Mouse (Mus musculus): ENCODE results near the gene Ctnnbl1. TPM values are rescaled to one million over a fixed set of nuclear protein-coding genes. Genes with fewer than 3 reads are reported as not detected.
A peak's percentile ranks its signal among the peaks of the same experiment; 100 is the strongest.

Ctnnbl1 gene
- polyA plus RNA-seq (2014; fragmentation: Nextera tagmentation; extraction: Ambion mirVana) = 57.7 and 60.9 TPM in 2 replicates

DNA sequence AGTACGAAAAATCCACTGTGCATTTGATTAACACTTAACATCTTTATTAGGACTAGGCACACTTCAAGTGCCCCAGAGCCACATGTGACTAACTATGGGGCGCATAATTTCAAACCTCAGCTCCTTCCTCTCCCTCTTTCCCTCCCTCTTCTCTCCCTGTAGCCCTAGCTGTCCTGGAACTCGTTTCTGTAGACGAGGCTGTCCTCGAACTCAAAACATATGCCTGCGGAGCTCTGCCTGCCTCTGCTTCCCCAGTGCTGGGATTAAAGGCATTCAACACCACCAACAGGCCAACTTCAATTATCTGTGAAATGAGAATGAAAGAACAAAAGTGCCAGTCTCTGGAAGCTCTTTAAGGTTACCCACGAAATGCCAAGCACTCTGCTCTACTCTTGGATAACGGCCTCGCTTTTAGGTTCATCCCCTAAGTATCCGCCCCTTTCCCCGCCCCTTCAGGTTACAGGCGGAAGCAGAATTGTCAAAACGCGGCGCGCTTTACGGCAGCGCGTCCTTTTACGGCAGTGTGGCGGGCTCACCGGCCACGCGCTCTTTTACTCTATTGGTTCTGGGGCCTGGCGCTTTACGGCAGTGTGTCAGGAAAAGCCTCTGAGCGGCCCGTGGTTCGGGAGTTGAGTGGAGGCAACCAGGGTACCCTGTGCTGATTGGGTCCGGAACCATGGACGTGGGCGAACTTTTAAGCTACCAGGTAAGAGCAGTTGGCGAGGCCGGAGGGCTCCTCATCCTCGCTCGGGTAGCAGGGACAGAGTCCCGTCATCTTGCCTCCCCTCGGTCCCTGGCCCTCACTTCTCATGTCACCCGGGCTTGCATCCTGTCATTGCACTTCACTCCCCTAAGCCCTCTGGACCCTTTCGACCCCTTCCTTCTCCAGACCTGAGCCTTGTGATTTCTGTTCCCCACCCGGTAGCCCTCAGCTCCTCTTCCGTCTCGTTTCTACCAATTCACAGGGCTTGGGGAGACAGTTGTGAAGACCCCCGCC lies at the start of gene Ctnnbl1:
Gene Ctnnbl1 (plus strand): TSS at position 548 of the 997 bp plus-strand sequence.
- H3K9me3 ChIP-seq (ENCODE audit: low read depth, low read length) = no peaks in the 10 kb centered on the region
- H3K4me2 ChIP-seq = peak within 1 kb of the TSS; percentile 60
- H3K27ac ChIP-seq (ENCODE audit: low read depth) = no peak within 1 kb of the TSS
- TF ChIP-seq CTCF (IDR thresholded peaks at IDR 0.05; ENCODE audit: low read depth) = no peak
- ATAC-seq (ENCODE audit: insufficient read depth) (peak; percentile 97), DNase-seq (peak; percentile 100)
- no peaks in the 10 kb centered on the region for H3K36me3 ChIP-seq (ENCODE audit: insufficient read depth)
- H3K4me3 ChIP-seq (ENCODE audit: low read depth, low read length) = peak within 1 kb of the TSS; percentile 81
- no peaks in the 10 kb centered on the region for H3K4me1 ChIP-seq (ENCODE audit: insufficient read depth)
- H3K9ac ChIP-seq = peak within 1 kb of the TSS; percentile 74
- H3K27me3 ChIP-seq (ENCODE audit: insufficient read depth, low read length) = no peaks in the 10 kb centered on the region
- 11% methylated on average over 44 of the region's 44 CpGs for WGBS

DNA sequence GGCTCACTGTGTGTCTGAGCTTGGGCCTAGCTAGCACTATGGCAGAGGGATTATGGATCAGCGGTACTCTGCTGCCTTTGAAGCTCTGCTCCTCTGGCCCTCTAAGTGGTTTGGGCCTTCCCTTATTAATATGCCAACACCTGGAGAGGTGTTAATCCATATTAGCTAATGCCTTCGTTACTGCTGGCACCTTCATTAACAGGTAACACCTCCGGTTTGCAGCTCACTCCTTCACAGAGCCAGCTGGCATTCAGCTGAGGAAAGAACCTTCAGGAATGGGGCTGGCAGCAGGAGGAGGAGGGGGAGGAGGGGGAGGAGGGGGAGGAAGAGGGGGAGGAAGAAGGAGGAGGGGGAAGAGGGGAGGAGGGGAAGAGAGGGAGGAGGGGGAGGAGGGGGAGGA lies 49.7 kb upstream of the Ctnnbl1 start:
- Histone ChIP-seq H3K4me2 (no peak overlapping the region), H3K9ac (no peak overlapping the region), H3K27ac (ENCODE audit: low read depth) (no peak overlapping the region), H3K27me3 (ENCODE audit: insufficient read depth, low read length) (peaks cover 3% of the 10 kb centered on the region; the same call in 1 of the 2 replicates), H3K4me1 (ENCODE audit: insufficient read depth) (no peaks in the 10 kb centered on the region), H3K36me3 (ENCODE audit: insufficient read depth) (no peaks in the 10 kb centered on the region), H3K9me3 (ENCODE audit: low read depth, low read length) (no peaks in the 10 kb centered on the region), H3K4me3 (ENCODE audit: low read depth, low read length) (no peak overlapping the region)
- no peak for ATAC-seq (ENCODE audit: insufficient read depth)
- no peak for TF ChIP-seq CTCF (IDR thresholded peaks at IDR 0.05; ENCODE audit: low read depth)
- DNase-seq = no peak
- 28% methylated on average over 3 of the region's 3 CpGs for WGBS

DNA sequence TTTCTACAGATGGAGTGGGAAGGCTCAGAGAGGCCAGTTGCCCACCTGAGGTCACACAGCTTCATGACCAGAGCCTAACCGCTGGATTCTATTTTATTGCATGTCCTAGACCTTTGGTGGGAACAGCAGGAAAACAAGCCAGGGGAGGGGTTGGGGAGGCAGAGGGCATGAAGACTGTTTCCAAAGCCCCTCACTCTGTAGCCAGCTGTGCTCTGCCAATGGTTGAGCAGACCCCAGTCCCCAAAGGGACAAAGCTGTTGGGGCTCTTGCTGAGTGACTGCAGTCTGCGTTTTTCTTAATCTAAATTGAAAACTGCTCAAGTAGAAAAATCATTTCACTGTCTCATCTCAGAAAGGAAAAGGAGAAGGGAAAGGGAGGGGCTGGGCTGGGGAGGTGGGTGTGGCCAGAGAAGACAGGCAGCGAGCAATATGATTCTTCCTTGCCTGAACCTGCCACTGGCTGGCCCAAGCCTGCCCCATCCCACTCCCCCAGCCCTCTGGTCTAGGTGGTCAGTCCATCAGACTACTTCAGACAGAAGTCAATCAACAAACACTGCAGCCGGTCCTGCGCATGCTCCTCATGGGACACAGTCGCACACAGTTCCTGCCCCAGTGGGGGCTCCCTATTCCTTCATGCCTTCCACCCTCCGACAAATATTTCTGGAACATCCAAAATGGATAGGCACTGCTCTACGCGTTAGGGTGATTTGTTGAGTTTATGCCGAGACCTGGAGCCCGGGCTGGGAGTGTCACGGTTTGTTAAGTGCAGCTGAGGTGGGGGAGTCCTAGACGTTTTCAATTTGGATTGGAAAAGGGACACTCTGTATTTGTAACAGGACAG lies 45.7 kb upstream of the Ctnnbl1 start:
- TF ChIP-seq CTCF (IDR thresholded peaks at IDR 0.05; ENCODE audit: low read depth) = no peak
- H3K4me3 ChIP-seq (ENCODE audit: low read depth, low read length) = no peak overlapping the region
- H3K9me3 ChIP-seq (ENCODE audit: low read depth, low read length) = no peaks in the 10 kb centered on the region
- no peak overlapping the region for H3K27ac ChIP-seq (ENCODE audit: low read depth)
- DNase-seq (no peak), ATAC-seq (ENCODE audit: insufficient read depth) (no peak)
- 57% methylated on average over 13 of the region's 13 CpGs for WGBS
- H3K4me2 ChIP-seq = no peak overlapping the region
- H3K9ac ChIP-seq = no peak overlapping the region
- H3K36me3 ChIP-seq (ENCODE audit: insufficient read depth) = no peaks in the 10 kb centered on the region
- no peaks in the 10 kb centered on the region for H3K4me1 ChIP-seq (ENCODE audit: insufficient read depth)
- H3K27me3 ChIP-seq (ENCODE audit: insufficient read depth, low read length) = peaks cover 3% of the 10 kb centered on the region; the same call in 1 of the 2 replicates

DNA sequence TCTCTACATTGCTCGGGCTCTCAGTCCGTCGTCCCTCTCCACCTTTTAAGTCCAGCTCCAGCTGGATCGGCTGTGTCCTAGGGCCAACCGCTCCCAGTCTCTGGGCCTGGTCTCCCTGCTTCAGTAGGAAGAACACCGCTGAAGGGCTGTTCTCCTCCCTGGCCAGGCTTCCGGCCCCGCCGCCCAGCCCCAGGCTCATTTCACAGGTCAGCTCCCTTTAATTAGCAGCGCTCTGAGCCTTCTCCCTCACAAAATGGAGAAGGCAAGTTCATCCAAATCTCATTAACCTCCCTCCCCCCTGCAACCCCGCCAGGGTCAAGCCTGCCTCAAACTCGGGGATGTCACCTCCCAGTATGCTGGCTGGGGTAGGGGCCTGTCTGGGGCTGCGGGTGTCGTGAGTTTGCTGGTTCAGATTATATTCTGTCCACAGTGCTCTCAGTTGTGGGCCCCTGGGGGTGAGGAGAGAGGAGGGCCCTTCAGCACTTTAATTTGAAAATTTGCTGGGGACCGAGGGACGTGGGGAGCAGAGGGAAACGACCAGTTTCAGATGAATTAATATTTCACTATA lies 44.8 kb upstream of the Ctnnbl1 start:
- DNase-seq (no peak), ATAC-seq (ENCODE audit: insufficient read depth) (no peak)
- Histone ChIP-seq H3K27me3 (ENCODE audit: insufficient read depth, low read length) (peaks cover 3% of the 10 kb centered on the region; the same call in 1 of the 2 replicates), H3K4me2 (no peak overlapping the region), H3K4me3 (ENCODE audit: low read depth, low read length) (no peak overlapping the region), H3K9me3 (ENCODE audit: low read depth, low read length) (no peaks in the 10 kb centered on the region), H3K27ac (ENCODE audit: low read depth) (no peak overlapping the region), H3K36me3 (ENCODE audit: insufficient read depth) (no peaks in the 10 kb centered on the region), H3K4me1 (ENCODE audit: insufficient read depth) (no peaks in the 10 kb centered on the region), H3K9ac (no peak overlapping the region)
- 27% methylated on average over 17 of the region's 17 CpGs for WGBS
- TF ChIP-seq CTCF (IDR thresholded peaks at IDR 0.05; ENCODE audit: low read depth) = no peak

DNA sequence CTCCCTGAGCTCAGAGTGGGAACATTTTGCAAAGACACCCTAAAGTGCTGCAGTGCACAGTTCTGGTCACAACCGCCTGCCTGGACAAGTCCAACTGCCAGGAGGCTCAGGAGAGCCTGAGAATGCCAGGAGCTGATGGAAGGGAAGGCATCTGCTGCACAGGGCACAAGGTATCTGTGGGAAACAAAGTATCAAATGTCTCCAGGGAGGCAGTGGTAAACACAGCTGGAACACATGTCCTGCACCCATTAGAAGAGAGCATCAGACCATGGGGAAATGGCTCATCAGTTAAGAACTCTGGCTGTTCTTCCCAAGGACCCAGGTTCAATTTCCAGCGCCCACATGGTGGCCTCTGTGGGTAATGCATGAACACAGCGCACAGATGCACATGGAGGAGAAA lies 43.6 kb upstream of the Ctnnbl1 start:
- TF ChIP-seq CTCF (IDR thresholded peaks at IDR 0.05; ENCODE audit: low read depth) = no peak
- no peak for ATAC-seq (ENCODE audit: insufficient read depth)
- DNase-seq = no peak
- no peaks in the 10 kb centered on the region for H3K9me3 ChIP-seq (ENCODE audit: low read depth, low read length)
- H3K4me3 ChIP-seq (ENCODE audit: low read depth, low read length) = no peak overlapping the region
- no peaks in the 10 kb centered on the region for H3K36me3 ChIP-seq (ENCODE audit: insufficient read depth)
- peaks cover 3% of the 10 kb centered on the region; the same call in 1 of the 2 replicates for H3K27me3 ChIP-seq (ENCODE audit: insufficient read depth, low read length)
- H3K27ac ChIP-seq (ENCODE audit: low read depth) = no peak overlapping the region
- H3K4me2 ChIP-seq = no peak overlapping the region
- H3K4me1 ChIP-seq (ENCODE audit: insufficient read depth) = no peaks in the 10 kb centered on the region
- no peak overlapping the region for H3K9ac ChIP-seq
- WGBS = 74% methylated on average over 3 of the region's 3 CpGs

DNA sequence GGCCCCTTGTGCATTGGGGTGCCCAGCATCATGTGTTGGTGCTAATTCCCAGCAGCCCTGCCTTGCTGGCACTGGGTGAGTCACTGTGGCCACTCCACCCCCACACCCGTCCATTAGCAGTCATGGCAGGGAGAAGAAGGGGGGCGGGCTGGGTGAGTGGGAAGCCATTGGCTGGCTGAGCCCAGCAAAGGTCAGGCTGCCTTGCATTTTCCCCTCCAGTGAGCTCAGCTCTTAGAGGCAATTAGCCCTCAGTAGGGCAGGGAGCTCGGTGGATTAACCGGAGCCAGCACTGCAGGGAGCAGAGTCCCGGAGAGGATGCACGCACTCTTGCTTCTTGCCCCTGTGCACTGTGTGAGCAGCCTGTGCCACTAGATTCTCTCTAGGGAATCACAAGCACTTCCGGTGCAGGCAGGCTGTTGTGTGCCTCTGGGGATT lies 40.9 kb upstream of the Ctnnbl1 start:
- Histone ChIP-seq H3K4me2 (no peak overlapping the region), H3K4me1 (ENCODE audit: insufficient read depth) (no peaks in the 10 kb centered on the region), H3K4me3 (ENCODE audit: low read depth, low read length) (no peak overlapping the region), H3K9me3 (ENCODE audit: low read depth, low read length) (no peaks in the 10 kb centered on the region), H3K36me3 (ENCODE audit: insufficient read depth) (no peaks in the 10 kb centered on the region), H3K27ac (ENCODE audit: low read depth) (no peak overlapping the region), H3K9ac (no peak overlapping the region), H3K27me3 (ENCODE audit: insufficient read depth, low read length) (peaks cover 3% of the 10 kb centered on the region; the same call in 1 of the 2 replicates)
- 37% methylated on average over 7 of the region's 7 CpGs for WGBS
- no peak for ATAC-seq (ENCODE audit: insufficient read depth)
- TF ChIP-seq CTCF (IDR thresholded peaks at IDR 0.05; ENCODE audit: low read depth) = no peak
- DNase-seq = no peak

Data from lung, embryonic 14.5 days (tissue).